In the genomic region with DNA sequence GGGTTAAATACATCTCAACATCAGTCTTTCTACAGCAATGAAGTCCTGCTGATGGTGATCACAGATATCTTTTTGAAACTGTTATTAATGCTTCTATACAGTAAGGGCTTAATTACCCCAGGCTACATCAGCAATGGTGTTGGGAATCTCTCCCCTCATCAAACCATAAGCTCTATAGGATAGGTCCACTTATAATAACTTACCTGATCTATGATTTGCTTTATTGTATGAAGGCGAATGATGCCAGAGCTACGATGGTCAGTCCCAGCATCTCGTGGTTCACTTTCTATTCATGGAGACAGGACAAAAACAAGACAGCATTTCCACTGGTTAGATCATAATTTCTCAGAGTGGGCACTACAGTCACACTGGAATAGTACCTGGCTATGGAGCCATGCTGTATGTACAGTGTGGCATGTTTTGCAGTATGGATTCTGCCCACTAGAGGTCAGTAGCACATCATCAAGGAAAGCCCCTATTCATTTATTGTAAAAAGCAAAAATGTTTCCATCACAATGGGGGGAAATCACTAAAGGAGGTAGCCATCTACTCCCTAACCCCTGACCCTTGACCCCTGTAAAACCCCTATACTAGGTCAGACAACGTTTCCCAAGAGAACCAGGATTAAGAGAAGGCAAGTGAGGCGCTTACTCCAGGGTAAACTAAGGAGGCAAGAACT, we compare ENCODE assay signal across 8 mouse cellular contexts.
DNase-seq lines count a peak whose midpoint lies in the region; ATAC-seq and TF ChIP-seq lines count a peak whose summit lies in the region.

No protein-coding gene starts in this region.

- peak; percentile 69; the same call in 1 of the 2 replicates for ATAC-seq in kidney, embryonic 16.5 days (ENCODE audit: low FRiP score, low TSS enrichment)
- ATAC-seq in limb, embryonic 14.5 days (ENCODE audit: low FRiP score, low read depth), result peak; percentile 65
- ATAC-seq in neural tube, embryonic 11.5 days (ENCODE audit: insufficient read depth, low FRiP score, low TSS enrichment), result peak; percentile 55; the same call in 1 of the 2 replicates

- TF ChIP-seq POLR2A in limb, embryonic 14.5 days (IDR thresholded peaks at IDR 0.05; ENCODE audit: borderline replicate concordance, extremely low read depth, insufficient read depth, insufficient read length), result no peak

- H3K79me3 ChIP-seq in C2C12 (ENCODE audit: low read depth), result peaks cover 1% of the 10 kb centered on the region

- no peak overlapping the region for H3K4me3 ChIP-seq in C2C12 (ENCODE audit: insufficient read depth, poor library complexity, severe bottlenecking)
- H3K4me3 ChIP-seq in kidney, embryonic 16.5 days (ENCODE audit: low read length), result no peak overlapping the region
- H3K4me3 ChIP-seq in limb, embryonic 14.5 days (replicated peaks; ENCODE audit: low read length), result no peak overlapping the region
- no peak overlapping the region for H3K4me3 ChIP-seq in neural tube, embryonic 11.5 days (ENCODE audit: low read depth, low read length)

- peak; percentile 50 for TF ChIP-seq CTCF in C2C12 (IDR thresholded peaks at IDR 0.05; ENCODE audit: control insufficient read depth, insufficient read depth, insufficient read length)

- H3K9ac ChIP-seq in kidney, embryonic 16.5 days (replicated peaks; ENCODE audit: low read length), result no peak overlapping the region
- no peak overlapping the region for H3K9ac ChIP-seq in limb, embryonic 14.5 days (ENCODE audit: low read depth, low read length, severe bottlenecking)
- H3K9ac ChIP-seq in neural tube, embryonic 11.5 days (ENCODE audit: low read length), result no peak overlapping the region

- no peak overlapping the region for H3ac ChIP-seq in C2C12 (ENCODE audit: control insufficient read depth, insufficient read length, low read depth)

- peaks cover 85% of the 10 kb centered on the region for H3K36me3 ChIP-seq in C2C12 (ENCODE audit: control insufficient read depth, insufficient read depth)
- peaks cover 47% of the 10 kb centered on the region for H3K36me3 ChIP-seq in kidney, embryonic 16.5 days (ENCODE audit: insufficient read depth, low read length)
- peaks cover 67% of the 10 kb centered on the region for H3K36me3 ChIP-seq in limb, embryonic 14.5 days (ENCODE audit: control insufficient read depth, insufficient read depth, low read length)
- H3K36me3 ChIP-seq in neural tube, embryonic 11.5 days (ENCODE audit: control insufficient read depth, insufficient read depth, low read length), result peaks cover 4% of the 10 kb centered on the region

- H3K27ac ChIP-seq in kidney, embryonic 16.5 days (ENCODE audit: low read length), result no peak overlapping the region
- no peak overlapping the region for H3K27ac ChIP-seq in limb, embryonic 14.5 days (replicated peaks; ENCODE audit: low read depth, low read length)
- no peak overlapping the region for H3K27ac ChIP-seq in neural tube, embryonic 11.5 days (ENCODE audit: low read depth, low read length)

- H3K27me3 ChIP-seq in C2C12 (ENCODE audit: control insufficient read depth, insufficient read depth, insufficient read length), result no peaks in the 10 kb centered on the region
- no peaks in the 10 kb centered on the region for H3K27me3 ChIP-seq in kidney, embryonic 16.5 days (ENCODE audit: insufficient read depth, low read length)
- H3K27me3 ChIP-seq in limb, embryonic 14.5 days (ENCODE audit: control insufficient read depth, insufficient read depth, low read length), result no peaks in the 10 kb centered on the region
- H3K27me3 ChIP-seq in neural tube, embryonic 11.5 days (ENCODE audit: control insufficient read depth, insufficient read depth, low read length), result no peaks in the 10 kb centered on the region

- H3K79me2 ChIP-seq in C2C12 (ENCODE audit: control insufficient read depth, insufficient read depth), result no peaks in the 10 kb centered on the region

- no peak overlapping the region for H3K4me2 ChIP-seq in kidney, embryonic 16.5 days (replicated peaks; ENCODE audit: low read depth, low read length)
- H3K4me2 ChIP-seq in limb, embryonic 14.5 days (replicated peaks; ENCODE audit: low read depth, low read length, severe bottlenecking), result no peak overlapping the region
- no peak overlapping the region for H3K4me2 ChIP-seq in neural tube, embryonic 11.5 days (ENCODE audit: low read depth)

- no peaks in the 10 kb centered on the region for H3K4me1 ChIP-seq in kidney, embryonic 16.5 days (ENCODE audit: insufficient read depth, low read length)
- no peaks in the 10 kb centered on the region for H3K4me1 ChIP-seq in limb, embryonic 14.5 days (ENCODE audit: control insufficient read depth, insufficient read depth, low read length)
- H3K4me1 ChIP-seq in neural tube, embryonic 11.5 days (ENCODE audit: control insufficient read depth, insufficient read depth, low read length), result no peaks in the 10 kb centered on the region

- no peaks in the 10 kb centered on the region for H3K9me3 ChIP-seq in kidney, embryonic 16.5 days (ENCODE audit: low read length)
- no peaks in the 10 kb centered on the region for H3K9me3 ChIP-seq in limb, embryonic 14.5 days (ENCODE audit: control insufficient read depth, low read length)
- H3K9me3 ChIP-seq in neural tube, embryonic 11.5 days (ENCODE audit: control insufficient read depth, low read length), result no peaks in the 10 kb centered on the region

- 73% methylated on average over 5 of the region's 5 CpGs for WGBS in kidney, embryonic 16.5 days
- 70% methylated on average over 5 of the region's 5 CpGs for WGBS in limb, embryonic 14.5 days
- WGBS in neural tube, embryonic 11.5 days, result 72% methylated on average over 5 of the region's 5 CpGs

- peak; percentile 87 for DNase-seq in NIH3T3 (ENCODE audit: low read depth)
- peak; percentile 88 to 91 for DNase-seq in cerebellum, postnatal 14 days
- DNase-seq in frontal cortex, postnatal 36 days (ENCODE audit: low spot score in 2 of 2), result peak; percentile 73 to 81
- peak; percentile 81 for DNase-seq in limb, embryonic 14.5 days (ENCODE audit: low spot score)
- peak; percentile 66 for DNase-seq in neural tube, embryonic 11.5 days (ENCODE audit: low spot score)
- DNase-seq in urinary bladder, postnatal 25 days (ENCODE audit: low spot score), result peak; percentile 61

TF ChIP-seq in C2C12, 6 proteins besides CTCF, POLR2A, EP300 and RAD21:
- TF ChIP-seq MYOG (IDR thresholded peaks at IDR 0.05; ENCODE audit: control insufficient read depth, extremely low read depth, insufficient read length) (no peak), MYOD1 (IDR thresholded peaks at IDR 0.05; ENCODE audit: control insufficient read depth, insufficient read length, low read depth) (no peak), FOSL1 (IDR thresholded peaks at IDR 0.05; ENCODE audit: insufficient read depth, low read length, poor library complexity, severe bottlenecking) (no peak), CEBPB (IDR thresholded peaks at IDR 0.05; ENCODE audit: low read depth) (no peak), USF1 (IDR thresholded peaks at IDR 0.05; ENCODE audit: low read depth) (no peak), MAX (IDR thresholded peaks at IDR 0.05) (no peak)
